Mouse (Mus musculus) erythroid progenitor cell, adult 5-6 weeks (primary cell): ENCODE data around the gene Agmo. TPM values are rescaled to one million over a fixed set of nuclear protein-coding genes. Genes with fewer than 3 reads are reported as not detected.

Experiments
- ATAC-seq: replicated peaks from 2 replicates; pipeline ENCODE4 v1.8.0; 2016; ENCODE audit warnings: moderate number of reproducible peaks, mild to moderate bottlenecking, moderate TSS enrichment, inconsistent platforms; ENCODE audit not compliant: poor library complexity, low FRiP score, severe bottlenecking
- total RNA-seq, 2 experiments: library from RNA; stranded (forward) in 1 of 2; stranded (reverse) in 1 of 2; fragments of 150-400 nt in 1 of 2; fragments of 186-747, 209-891 nt in 1 of 2; gene quantifications; 2 replicates each; pipeline versions ENCODE4 v1.2.3 to v1.2.4; 2015 to 2017; ENCODE audit warnings: low replicate concordance in 2 of 2

Gene Agmo
- total RNA-seq (2015; ENCODE audit: low replicate concordance), result 1.3 TPM in 1 of 2 replicates, not detected in the other
- total RNA-seq (2017; ENCODE audit: low replicate concordance), result not detected in 2 replicates

- ATAC-seq, result no peak
These were observed at the start of gene Agmo for GRCm38 (mm10) chr12:37241566-37242021. Agmo (plus strand) TSS chr12:37241641.

GRCm38 (mm10) chr12:37231119-37231518, 10.3 kb upstream of the Agmo start:
- ATAC-seq, result no peak

GRCm38 (mm10) chr12:37240975-37241565, 371 bp upstream of the Agmo start:
- ATAC-seq, result no peak

- ATAC-seq, result no peak
These were observed 1.0 kb downstream of the Agmo start for GRCm38 (mm10) chr12:37242484-37242883.

- no peak for ATAC-seq
These were observed 3.4 kb downstream of the Agmo start for GRCm38 (mm10) chr12:37244876-37245275.

- peak; percentile 75 for ATAC-seq
These were observed 10.2 kb downstream of the Agmo start for GRCm38 (mm10) chr12:37251688-37252087.

- no peak for ATAC-seq
These were observed 15.7 kb downstream of the Agmo start for GRCm38 (mm10) chr12:37257099-37257498.

GRCm38 (mm10) chr12:37259771-37260528, 18.5 kb downstream of the Agmo start:
- no peak for ATAC-seq

- ATAC-seq, result no peak
These were observed 22.2 kb downstream of the Agmo start for GRCm38 (mm10) chr12:37263685-37264084.

GRCm38 (mm10) chr12:37268636-37269152, 27.3 kb downstream of the Agmo start:
- no peak for ATAC-seq

- no peak for ATAC-seq
These were observed 31.2 kb downstream of the Agmo start for GRCm38 (mm10) chr12:37272660-37273059.

GRCm38 (mm10) chr12:37273964-37274657, 32.7 kb downstream of the Agmo start:
- ATAC-seq, result no peak

- no peak for ATAC-seq
These were observed 33.2 kb downstream of the Agmo start for GRCm38 (mm10) chr12:37274658-37275019.

GRCm38 (mm10) chr12:37306956-37307466, 65.6 kb downstream of the Agmo start:
- ATAC-seq, result no peak

GRCm38 (mm10) chr12:37310786-37311185, 69.3 kb downstream of the Agmo start:
- no peak for ATAC-seq

- no peak for ATAC-seq
These were observed 81.4 kb downstream of the Agmo start for GRCm38 (mm10) chr12:37322860-37323259.

GRCm38 (mm10) chr12:37334987-37335386, 93.5 kb downstream of the Agmo start:
- no peak for ATAC-seq

- no peak for ATAC-seq
These were observed 102.8 kb downstream of the Agmo start for GRCm38 (mm10) chr12:37344225-37344624.

GRCm38 (mm10) chr12:37345696-37346095, 104.3 kb downstream of the Agmo start:
- ATAC-seq, result no peak

GRCm38 (mm10) chr12:37392316-37392715, 150.9 kb downstream of the Agmo start:
- no peak for ATAC-seq
